Mouse (Mus musculus): ENCODE measurements at regions not wholly inside any gene's neighbourhood (a gene's known extent, or its start where the extent isn't known, plus 50 kb on each side); places are given as distances from the start of the nearest gene placed in this dataset.

- no peaks in the 10 kb centered on the region for H3K27me3 ChIP-seq (ENCODE audit: insufficient read depth, low read length)
- no peak overlapping the region for H3K27ac ChIP-seq (ENCODE audit: low read depth, low read length)
- H3K4me2 ChIP-seq (ENCODE audit: low read depth), result no peak overlapping the region
- no peaks in the 10 kb centered on the region for H3K4me1 ChIP-seq (ENCODE audit: insufficient read depth)
- no peak overlapping the region for H3K9ac ChIP-seq
- DNase-seq, result no peak
- no peak overlapping the region for H3K4me3 ChIP-seq (ENCODE audit: low read depth, low read length)
- H3K9me3 ChIP-seq (ENCODE audit: low read length), result no peaks in the 10 kb centered on the region
- 85% methylated on average over 6 of the region's 6 CpGs for WGBS
- ATAC-seq, result no peak
- TF ChIP-seq CTCF (IDR thresholded peaks at IDR 0.05; ENCODE audit: low read depth), result no peak
- no peaks in the 10 kb centered on the region for H3K36me3 ChIP-seq (ENCODE audit: insufficient read depth)
These were observed 340.6 kb upstream of the Tbx3 start for GRCm38 (mm10) chr5:119329860-119330259.

- Histone ChIP-seq H3K4me2 (ENCODE audit: low read depth) (no peak overlapping the region), H3K9me3 (ENCODE audit: low read length) (no peaks in the 10 kb centered on the region), H3K4me3 (ENCODE audit: low read depth, low read length) (no peak overlapping the region), H3K36me3 (ENCODE audit: insufficient read depth) (no peaks in the 10 kb centered on the region), H3K9ac (no peak overlapping the region), H3K4me1 (ENCODE audit: insufficient read depth) (no peaks in the 10 kb centered on the region), H3K27me3 (ENCODE audit: insufficient read depth, low read length) (no peaks in the 10 kb centered on the region), H3K27ac (ENCODE audit: low read depth, low read length) (no peak overlapping the region)
- no peak for DNase-seq
- WGBS, result 67% methylated on average over 3 of the region's 3 CpGs
- no peak for ATAC-seq
- no peak for TF ChIP-seq CTCF (IDR thresholded peaks at IDR 0.05; ENCODE audit: low read depth)
These were observed 339.0 kb upstream of the Tbx3 start for GRCm38 (mm10) chr5:119331461-119331860.

DNA sequence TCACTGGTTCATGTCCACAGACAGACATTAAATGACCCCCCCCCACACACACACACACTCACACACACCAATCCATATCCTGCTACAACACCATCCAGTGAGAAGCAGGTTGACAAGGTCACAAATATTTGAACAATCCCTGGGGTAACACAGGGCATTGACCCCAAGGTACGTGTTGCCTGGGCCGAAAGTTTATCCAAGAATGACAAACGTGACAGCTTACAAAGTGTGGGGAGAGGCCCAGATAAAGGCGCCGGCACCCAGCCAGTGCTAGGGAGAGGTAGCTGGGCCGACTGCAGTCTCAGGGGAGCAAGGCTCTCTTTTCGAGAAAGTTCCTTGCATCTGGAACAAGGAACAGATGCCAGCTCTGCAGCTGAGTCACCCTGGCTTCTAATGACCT, 337.8 kb upstream of the Tbx3 start:
- no peak overlapping the region for H3K9ac ChIP-seq
- WGBS, result 82% methylated on average over 7 of the region's 7 CpGs

GRCm38 (mm10) chr5:119335211-119335610, 335.3 kb upstream of the Tbx3 start:
- Histone ChIP-seq H3K4me3 (ENCODE audit: low read depth, low read length) (no peak overlapping the region), H3K4me1 (ENCODE audit: insufficient read depth) (no peaks in the 10 kb centered on the region), H3K27ac (ENCODE audit: low read depth, low read length) (no peak overlapping the region), H3K9me3 (ENCODE audit: low read length) (no peaks in the 10 kb centered on the region), H3K27me3 (ENCODE audit: insufficient read depth, low read length) (no peaks in the 10 kb centered on the region), H3K9ac (no peak overlapping the region), H3K4me2 (ENCODE audit: low read depth) (no peak overlapping the region), H3K36me3 (ENCODE audit: insufficient read depth) (no peaks in the 10 kb centered on the region)
- TF ChIP-seq CTCF (IDR thresholded peaks at IDR 0.05; ENCODE audit: low read depth), result no peak
- no peak for ATAC-seq
- WGBS, result 100% methylated on average over 2 of the region's 2 CpGs
- no peak for DNase-seq

More for the DNA sequence above, 337.8 kb upstream of the Tbx3 start:
- TF ChIP-seq CTCF (IDR thresholded peaks at IDR 0.05; ENCODE audit: low read depth), result no peak
- ATAC-seq (no peak), DNase-seq (no peak)
- no peaks in the 10 kb centered on the region for H3K4me1 ChIP-seq (ENCODE audit: insufficient read depth)
- H3K27ac ChIP-seq (ENCODE audit: low read depth, low read length), result no peak overlapping the region
- no peaks in the 10 kb centered on the region for H3K36me3 ChIP-seq (ENCODE audit: insufficient read depth)
- H3K4me2 ChIP-seq (ENCODE audit: low read depth), result no peak overlapping the region
- no peak overlapping the region for H3K4me3 ChIP-seq (ENCODE audit: low read depth, low read length)
- H3K9me3 ChIP-seq (ENCODE audit: low read length), result no peaks in the 10 kb centered on the region
- H3K27me3 ChIP-seq (ENCODE audit: insufficient read depth, low read length), result no peaks in the 10 kb centered on the region

DNA sequence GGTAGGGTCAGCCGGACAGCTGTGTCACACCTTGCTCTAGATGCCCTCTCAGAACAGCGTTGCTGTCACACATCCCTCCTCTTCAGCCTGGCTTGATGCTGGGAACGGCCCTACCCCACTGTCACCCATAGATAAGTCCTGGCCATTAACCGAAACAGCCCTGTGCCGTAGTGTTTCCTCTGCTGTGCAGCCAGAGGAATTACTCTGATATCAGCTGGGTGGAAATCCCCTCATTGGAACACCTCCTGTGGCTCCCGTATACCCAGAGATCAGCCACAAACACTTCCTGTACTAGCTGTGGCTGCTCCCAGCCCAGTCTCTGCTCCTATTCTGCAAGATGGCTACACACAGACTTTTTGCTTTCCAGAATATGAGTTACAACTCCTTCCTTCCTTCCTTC, 334.5 kb upstream of the Tbx3 start:
- WGBS, result 86% methylated on average over 6 of the region's 6 CpGs

DNA sequence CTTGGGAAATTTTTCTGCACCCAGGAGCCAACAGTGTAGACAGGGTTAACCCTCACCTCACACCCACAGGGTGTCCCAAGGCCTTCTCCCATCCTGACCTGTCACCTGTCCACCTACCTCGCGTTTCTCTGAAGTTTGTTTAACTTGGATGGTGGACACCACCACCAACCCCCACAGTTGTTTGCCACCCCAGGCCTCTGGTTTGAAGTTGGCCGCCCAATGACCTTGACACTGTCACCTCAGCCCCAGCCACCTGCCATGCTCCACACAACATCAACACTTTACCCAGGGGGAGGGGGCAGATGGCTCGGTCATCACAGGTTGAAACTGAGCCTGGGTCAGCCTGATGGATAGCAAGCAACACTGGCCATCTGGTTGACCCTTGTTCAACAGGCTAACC, 332.7 kb upstream of the Tbx3 start:
- WGBS, result 93% methylated on average over 4 of the region's 4 CpGs
- H3K4me3 ChIP-seq (ENCODE audit: low read depth, low read length), result no peak overlapping the region
- TF ChIP-seq CTCF (IDR thresholded peaks at IDR 0.05; ENCODE audit: low read depth), result no peak
- no peaks in the 10 kb centered on the region for H3K4me1 ChIP-seq (ENCODE audit: insufficient read depth)
- DNase-seq, result no peak
- no peaks in the 10 kb centered on the region for H3K9me3 ChIP-seq (ENCODE audit: low read length)
- no peak overlapping the region for H3K27ac ChIP-seq (ENCODE audit: low read depth, low read length)
- no peak overlapping the region for H3K9ac ChIP-seq
- no peak for ATAC-seq
- no peak overlapping the region for H3K4me2 ChIP-seq (ENCODE audit: low read depth)
- H3K27me3 ChIP-seq (ENCODE audit: insufficient read depth, low read length), result no peaks in the 10 kb centered on the region
- no peaks in the 10 kb centered on the region for H3K36me3 ChIP-seq (ENCODE audit: insufficient read depth)

More for the DNA sequence above, 334.5 kb upstream of the Tbx3 start:
- no peak for DNase-seq
- H3K4me3 ChIP-seq (ENCODE audit: low read depth, low read length), result no peak overlapping the region
- no peaks in the 10 kb centered on the region for H3K4me1 ChIP-seq (ENCODE audit: insufficient read depth)
- H3K27ac ChIP-seq (ENCODE audit: low read depth, low read length), result no peak overlapping the region
- H3K27me3 ChIP-seq (ENCODE audit: insufficient read depth, low read length), result no peaks in the 10 kb centered on the region
- no peak for ATAC-seq
- no peaks in the 10 kb centered on the region for H3K9me3 ChIP-seq (ENCODE audit: low read length)
- H3K36me3 ChIP-seq (ENCODE audit: insufficient read depth), result no peaks in the 10 kb centered on the region
- H3K9ac ChIP-seq, result no peak overlapping the region
- TF ChIP-seq CTCF (IDR thresholded peaks at IDR 0.05; ENCODE audit: low read depth), result no peak
- no peak overlapping the region for H3K4me2 ChIP-seq (ENCODE audit: low read depth)

GRCm38 (mm10) chr5:119338711-119339110, 331.8 kb upstream of the Tbx3 start:
- 94% methylated on average over 6 of the region's 6 CpGs for WGBS
- no peak overlapping the region for H3K4me2 ChIP-seq (ENCODE audit: low read depth)
- no peak for TF ChIP-seq CTCF (IDR thresholded peaks at IDR 0.05; ENCODE audit: low read depth)
- H3K4me3 ChIP-seq (ENCODE audit: low read depth, low read length), result no peak overlapping the region
- H3K27ac ChIP-seq (ENCODE audit: low read depth, low read length), result no peak overlapping the region
- no peaks in the 10 kb centered on the region for H3K4me1 ChIP-seq (ENCODE audit: insufficient read depth)
- no peak overlapping the region for H3K9ac ChIP-seq
- H3K27me3 ChIP-seq (ENCODE audit: insufficient read depth, low read length), result no peaks in the 10 kb centered on the region
- no peaks in the 10 kb centered on the region for H3K36me3 ChIP-seq (ENCODE audit: insufficient read depth)
- no peak for ATAC-seq
- DNase-seq, result no peak
- no peaks in the 10 kb centered on the region for H3K9me3 ChIP-seq (ENCODE audit: low read length)

DNA sequence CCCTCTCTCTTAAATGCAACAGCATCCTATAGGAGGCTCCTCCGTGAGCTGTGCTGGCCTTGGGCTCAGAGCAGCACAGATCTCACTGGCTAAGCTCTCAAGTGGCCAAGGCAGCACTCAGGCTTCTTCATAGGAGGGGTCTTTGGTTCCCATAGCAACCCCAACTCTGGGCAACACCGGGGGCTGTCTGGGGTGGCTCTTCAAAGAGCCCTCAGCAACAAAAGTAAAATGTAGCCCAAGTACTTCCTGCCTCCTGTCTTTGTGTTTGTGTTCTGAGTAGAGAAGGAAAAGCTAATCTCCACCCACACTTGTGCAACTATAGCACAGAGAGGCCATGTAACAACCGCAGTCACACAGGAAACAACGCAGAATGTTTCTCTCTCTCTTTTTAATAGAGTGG, 322.2 kb upstream of the Tbx3 start:
- Histone ChIP-seq H3K9ac (no peak overlapping the region), H3K27me3 (ENCODE audit: insufficient read depth, low read length) (no peaks in the 10 kb centered on the region), H3K4me1 (ENCODE audit: insufficient read depth) (no peaks in the 10 kb centered on the region), H3K4me3 (ENCODE audit: low read depth, low read length) (no peak overlapping the region), H3K27ac (ENCODE audit: low read depth, low read length) (no peak overlapping the region), H3K36me3 (ENCODE audit: insufficient read depth) (no peaks in the 10 kb centered on the region), H3K4me2 (ENCODE audit: low read depth) (no peak overlapping the region), H3K9me3 (ENCODE audit: low read length) (no peaks in the 10 kb centered on the region)
- WGBS, result 29% methylated on average over 4 of the region's 4 CpGs
- TF ChIP-seq CTCF (IDR thresholded peaks at IDR 0.05; ENCODE audit: low read depth), result no peak
- ATAC-seq (no peak), DNase-seq (no peak)
